Mouse (Mus musculus): Measurements from ENCODE around the gene H6pd.

The H6pd gene

GRCm38 (mm10) chr4:149933519-149934245, 75.1 kb downstream of the H6pd start:
- CTCF ChIA-PET = no interaction called here
- POLR2A ChIA-PET = interaction anchor here in 3 of 4 experiments (0.5 to 1.7 kb wide), 6 partner anchors 9 to 80 kb away, joined by 3 to 5 read pairs (median 4); partner anchors contain the start of gene Spsb1 (in 1 of the 3)

- POLR2A ChIA-PET = interaction anchor here in 3 of 4 experiments (0.9 to 2.3 kb wide), 7 partner anchors 9 to 11 kb away, joined by 3 to 12 read pairs (median 4); no protein-coding TSS in a partner anchor
- CTCF ChIA-PET = no interaction called here
These were observed 75.8 kb downstream of the H6pd start for GRCm38 (mm10) chr4:149933025-149933424.

GRCm38 (mm10) chr4:149932108-149932815, 76.6 kb downstream of the H6pd start:
- ChIA-PET CTCF (no interaction called here), POLR2A (interaction anchor here in 3 of 4 experiments (0.8 to 2.7 kb wide), 13 partner anchors 9 to 158 kb away, joined by 3 to 12 read pairs (median 4); partner anchors contain the start of genes Slc25a33 (in 1 of the 3) and Spsb1 (in 1 of the 3))

- ChIA-PET CTCF (interaction anchor here in 1 of 4 experiments (0.5 kb wide), 1 partner anchor 352 kb away, joined by 3 read pairs; no protein-coding TSS in a partner anchor), POLR2A (interaction anchor here (0.6 to 2.7 kb wide), 11 partner anchors 8 to 320 kb away, joined by 3 to 12 read pairs (median 3); partner anchors contain the start of gene Spsb1 (in 1 of the 4))
These were observed 78.1 kb downstream of the H6pd start for GRCm38 (mm10) chr4:149930755-149931154.

All from embryonic stem cell, embryonic (primary cell).